Mouse (Mus musculus): ENCODE data around the gene Shisa3. TPM values are rescaled to one million over a fixed set of nuclear protein-coding genes. Genes with fewer than 3 reads are reported as not detected.

The Shisa3 gene
- total RNA-seq, 2 experiments from 2014 or later: 0.42 to 0.48 TPM

- no peak for DNase-seq (ENCODE audit: low spot score in 2 of 2)
Observed at GRCm38 (mm10) chr5:67633138-67633782, 25.6 kb downstream of the Shisa3 start.

GRCm38 (mm10) chr5:67633831-67634268 lies 26.2 kb downstream of the Shisa3 start:
- DNase-seq (ENCODE audit: low spot score in 2 of 2): no peak

- DNase-seq (ENCODE audit: low spot score in 2 of 2): no peak
Observed at GRCm38 (mm10) chr5:67634339-67634738, 26.7 kb downstream of the Shisa3 start.

- DNase-seq (ENCODE audit: low spot score in 2 of 2): no peak
Observed at GRCm38 (mm10) chr5:67640596-67641312, 33.1 kb downstream of the Shisa3 start.

- DNase-seq (ENCODE audit: low spot score in 2 of 2): no peak
Observed at GRCm38 (mm10) chr5:67641406-67642120, 33.9 kb downstream of the Shisa3 start.

- no peak for DNase-seq (ENCODE audit: low spot score in 2 of 2)
Observed at GRCm38 (mm10) chr5:67643537-67644255, 36.0 kb downstream of the Shisa3 start.

- no peak for DNase-seq (ENCODE audit: low spot score in 2 of 2)
Observed at GRCm38 (mm10) chr5:67646756-67647529, 39.3 kb downstream of the Shisa3 start.

- peak; percentile 27 to 30 for DNase-seq (ENCODE audit: low spot score in 2 of 2)
Observed at GRCm38 (mm10) chr5:67647568-67647967, 39.9 kb downstream of the Shisa3 start.

- no peak for DNase-seq (ENCODE audit: low spot score in 2 of 2)
Observed at GRCm38 (mm10) chr5:67649156-67649555, 41.5 kb downstream of the Shisa3 start.

GRCm38 (mm10) chr5:67650021-67650420 lies 42.3 kb downstream of the Shisa3 start:
- no peak for DNase-seq (ENCODE audit: low spot score in 2 of 2)

- no peak for DNase-seq (ENCODE audit: low spot score in 2 of 2)
Observed at GRCm38 (mm10) chr5:67652468-67652867, 44.8 kb downstream of the Shisa3 start.

- DNase-seq (ENCODE audit: low spot score in 2 of 2): no peak
Observed at GRCm38 (mm10) chr5:67653543-67653942, 45.9 kb downstream of the Shisa3 start.

- no peak for DNase-seq (ENCODE audit: low spot score in 2 of 2)
Observed at GRCm38 (mm10) chr5:67654572-67654971, 46.9 kb downstream of the Shisa3 start.

- DNase-seq (ENCODE audit: low spot score in 2 of 2): no peak
Observed at GRCm38 (mm10) chr5:67655696-67656519, 48.2 kb downstream of the Shisa3 start.

GRCm38 (mm10) chr5:67656821-67657259 lies 49.2 kb downstream of the Shisa3 start:
- no peak for DNase-seq (ENCODE audit: low spot score in 2 of 2)

- no peak for DNase-seq (ENCODE audit: low spot score in 2 of 2)
Observed at GRCm38 (mm10) chr5:67659864-67660263, 52.2 kb downstream of the Shisa3 start.

GRCm38 (mm10) chr5:67662715-67663114 lies 55.0 kb downstream of the Shisa3 start:
- DNase-seq (ENCODE audit: low spot score in 2 of 2): no peak

GRCm38 (mm10) chr5:67669436-67669896 lies 61.8 kb downstream of the Shisa3 start:
- DNase-seq (ENCODE audit: low spot score in 2 of 2): no peak

- DNase-seq (ENCODE audit: low spot score in 2 of 2): no peak
Observed at GRCm38 (mm10) chr5:67670158-67670557, 62.5 kb downstream of the Shisa3 start.

GRCm38 (mm10) chr5:67673008-67673407 lies 65.3 kb downstream of the Shisa3 start:
- DNase-seq (ENCODE audit: low spot score in 2 of 2): no peak
